Mouse (Mus musculus) ES-E14 (cell line): ENCODE results near the gene Osbpl10.

Experiments used
- CHD2 ChIP-seq: IDR thresholded peaks from 2 replicates; pipeline ENCODE4 v1.6.1; 2014; ENCODE audit warnings: mild to moderate bottlenecking, low read depth, low read length, inconsistent platforms
- MAFK ChIP-seq: IDR thresholded peaks from 2 replicates; pipeline ENCODE4 v1.6.1; 2014; ENCODE audit warnings: mild to moderate bottlenecking, low read depth, low read length, inconsistent platforms; ENCODE audit not compliant: insufficient read depth

DNA sequence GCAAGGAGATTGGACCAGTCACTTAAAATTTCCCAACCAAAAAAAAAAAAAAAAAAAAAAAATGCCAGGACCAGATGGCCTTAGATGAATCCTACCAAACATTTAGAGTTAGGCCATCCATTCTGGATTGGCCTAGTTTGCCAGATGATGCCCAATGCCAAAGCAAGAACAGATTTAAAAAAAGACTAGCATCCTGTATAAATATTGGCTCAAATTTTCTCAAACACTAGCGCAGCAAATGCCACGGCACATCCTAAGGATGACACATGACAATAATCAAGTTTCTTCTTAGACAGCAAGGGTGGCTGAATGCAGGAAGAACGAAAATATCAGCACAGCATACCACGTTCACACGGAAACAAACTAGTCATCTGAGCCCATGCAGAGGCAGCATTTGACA lies 255.4 kb downstream of the Osbpl10 start:
- TF ChIP-seq MAFK: no peak
- no peak for TF ChIP-seq CHD2
